Mouse (Mus musculus) ZHBTc4 (cell line): Measurements from ENCODE around the gene Dnaja3.
A peak's percentile ranks its signal among the peaks of the same experiment; 100 is the strongest.
"Not testable (repeated sequence)": the region's sequence is repeated elsewhere in the genome, so short reads cannot be mapped to it uniquely, and the experiment has no call there.

Source experiments
- DNase-seq: peaks from one replicate; pipeline ENCODE4 v3.0.0-alpha.2; 2011; ENCODE audit warnings: low read depth, low spot score

The Dnaja3 gene

GRCm38 (mm10) chr16:4665726-4666125 lies 25.9 kb downstream of the Dnaja3 start:
- DNase-seq, result no peak

GRCm38 (mm10) chr16:4667190-4667808 lies 27.5 kb downstream of the Dnaja3 start:
- DNase-seq, result peak; percentile 86

- DNase-seq, result no peak
Observed at GRCm38 (mm10) chr16:4670317-4670716, 30.5 kb downstream of the Dnaja3 start.

GRCm38 (mm10) chr16:4674091-4674490 lies 34.3 kb downstream of the Dnaja3 start:
- DNase-seq, result no peak

- DNase-seq, result no peak
Observed at GRCm38 (mm10) chr16:4676836-4677235, 37.0 kb downstream of the Dnaja3 start.

GRCm38 (mm10) chr16:4678080-4678479 lies 38.3 kb downstream of the Dnaja3 start:
- no peak for DNase-seq

- DNase-seq, result peak; percentile 99
Observed at GRCm38 (mm10) chr16:4679121-4680018, 39.6 kb downstream of the Dnaja3 start, which contains the start of gene Coro7. TSS of gene Coro7 (minus strand) at chr16:4679777.

GRCm38 (mm10) chr16:4680922-4681455 lies 41.2 kb downstream of the Dnaja3 start:
- not testable (repeated sequence) for DNase-seq

- no peak for DNase-seq
Observed at GRCm38 (mm10) chr16:4682628-4683179, 42.9 kb downstream of the Dnaja3 start.

- DNase-seq, result no peak
Observed at GRCm38 (mm10) chr16:4683193-4683580, 43.4 kb downstream of the Dnaja3 start.

- DNase-seq, result peak; percentile 98
Observed at GRCm38 (mm10) chr16:4683581-4684456, 44.0 kb downstream of the Dnaja3 start.

GRCm38 (mm10) chr16:4684457-4684791 lies 44.6 kb downstream of the Dnaja3 start:
- no peak for DNase-seq

GRCm38 (mm10) chr16:4689371-4689770 lies 49.6 kb downstream of the Dnaja3 start:
- peak; percentile 32 for DNase-seq

- DNase-seq, result no peak
Observed at GRCm38 (mm10) chr16:4701211-4701610, 61.4 kb downstream of the Dnaja3 start.

GRCm38 (mm10) chr16:4702646-4703045 lies 62.9 kb downstream of the Dnaja3 start:
- DNase-seq, result no peak

GRCm38 (mm10) chr16:4705541-4705940 lies 65.8 kb downstream of the Dnaja3 start:
- no peak for DNase-seq

- DNase-seq, result no peak
Observed at GRCm38 (mm10) chr16:4711173-4711572, 71.4 kb downstream of the Dnaja3 start.

- no peak for DNase-seq
Observed at GRCm38 (mm10) chr16:4713861-4714710, 74.3 kb downstream of the Dnaja3 start.

- no peak for DNase-seq
Observed at GRCm38 (mm10) chr16:4717866-4718265, 78.1 kb downstream of the Dnaja3 start.

GRCm38 (mm10) chr16:4718753-4719518 lies 79.1 kb downstream of the Dnaja3 start, which contains the start of gene Nmral1:
TSS of gene Nmral1 (minus strand) at chr16:4719356.
- DNase-seq, result peak; percentile 86
